Mouse (Mus musculus) thymus, postnatal 14 days (tissue): Measurements from ENCODE around the gene Smtnl2.
A peak's percentile ranks its signal among the peaks of the same experiment; 100 is the strongest.

ENCODE experiments used
- DNase-seq: peaks from one replicate; pipeline ENCODE4 v3.0.0; 2021

Smtnl2 gene

DNA sequence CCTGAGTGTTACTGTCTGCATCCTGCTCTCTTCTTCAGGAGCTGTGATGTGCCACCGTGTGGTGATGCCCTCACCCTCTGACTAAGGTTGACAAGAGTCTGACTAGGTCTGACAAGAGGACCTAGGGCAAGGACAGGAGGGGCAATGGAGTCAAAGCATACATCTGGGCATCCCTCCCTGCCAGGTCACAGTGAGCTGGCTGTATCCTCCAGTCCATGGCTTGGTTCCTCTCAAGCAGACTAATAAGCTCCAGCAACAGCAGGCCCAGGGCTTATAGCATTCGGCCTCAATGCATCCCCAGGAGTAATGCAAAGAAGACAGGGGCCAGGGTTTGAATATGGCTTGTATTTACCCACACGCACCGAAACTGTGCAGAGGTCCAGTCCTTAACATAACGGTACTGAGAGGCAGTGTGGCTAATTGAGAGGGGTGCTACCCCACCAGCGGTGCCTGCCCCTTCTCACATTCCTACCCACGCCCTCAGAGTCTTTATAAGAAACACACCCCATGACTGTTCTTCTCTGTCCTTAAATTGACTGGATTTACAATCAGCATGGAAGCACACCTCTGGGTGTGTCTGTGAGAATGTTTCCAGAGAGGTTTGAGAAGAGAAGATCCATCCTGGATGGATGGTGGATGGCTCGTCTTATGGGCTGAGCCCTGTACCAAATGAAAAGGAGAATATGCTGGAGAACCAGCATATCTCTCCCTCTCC, 13.5 kb downstream of the Smtnl2 start:
- DNase-seq, result no peak

DNA sequence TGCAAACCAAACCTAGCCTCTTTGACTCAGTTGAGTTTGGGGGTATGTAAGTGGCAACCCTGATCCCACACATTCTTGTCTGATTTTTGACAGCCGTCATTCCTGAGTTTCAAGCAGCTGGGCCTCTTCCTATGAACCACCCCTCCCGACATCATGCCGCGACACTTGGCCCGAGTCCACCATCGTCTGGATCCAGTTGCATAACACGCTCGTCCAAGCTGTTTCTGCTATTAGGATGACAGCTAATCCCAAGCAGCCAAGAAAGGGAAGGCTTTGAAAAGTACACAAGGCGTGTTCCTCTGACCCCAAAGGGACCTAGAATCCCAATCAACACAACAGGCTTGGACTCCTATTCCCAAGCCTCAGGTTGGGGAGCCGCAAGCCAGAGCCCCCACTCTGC, 14.4 kb downstream of the Smtnl2 start:
- no peak for DNase-seq

DNA sequence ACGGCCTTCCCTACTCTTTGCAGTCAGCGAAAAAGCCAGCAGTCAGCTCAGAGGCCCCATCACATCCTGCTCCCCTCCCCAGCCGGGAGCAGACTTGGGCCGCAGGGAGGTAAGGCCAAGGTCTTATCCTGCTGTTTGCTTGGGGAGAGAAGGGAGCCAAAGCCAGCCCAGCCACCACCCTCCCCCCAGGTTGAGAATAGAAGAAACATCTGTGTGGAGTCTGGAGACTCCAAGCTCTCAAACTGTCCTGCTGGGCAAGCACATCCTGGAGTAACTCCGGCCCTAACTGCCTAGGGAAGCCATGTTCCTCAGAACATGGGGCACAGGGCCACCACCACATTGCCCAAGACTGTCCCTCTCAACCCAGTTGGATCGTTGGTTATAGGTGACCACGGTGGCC, 14.9 kb downstream of the Smtnl2 start:
- DNase-seq, result no peak

DNA sequence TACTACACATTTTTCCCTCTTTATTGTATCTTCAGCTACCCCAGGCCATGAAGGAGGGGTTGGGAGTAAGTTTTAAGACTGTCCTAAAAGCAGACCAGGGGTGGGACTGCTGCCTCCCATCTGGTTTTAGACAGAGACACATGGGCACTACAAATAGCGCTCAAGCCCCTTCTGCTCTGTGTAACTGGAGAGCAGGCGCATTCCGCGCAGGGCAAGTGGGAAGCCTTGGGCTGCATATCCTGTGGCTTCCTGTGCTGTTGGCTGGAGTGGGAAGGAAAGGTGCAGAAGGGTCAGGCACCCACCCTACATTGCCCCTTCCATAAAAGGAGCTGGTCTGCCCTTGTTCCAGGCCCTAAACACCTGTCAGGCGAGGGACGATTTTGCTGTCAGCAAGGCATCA, 15.9 kb downstream of the Smtnl2 start:
- no peak for DNase-seq

GRCm38 (mm10) chr11:72394694-72395093, 16.8 kb downstream of the Smtnl2 start:
- DNase-seq, result no peak

GRCm38 (mm10) chr11:72393669-72394068, 17.8 kb downstream of the Smtnl2 start:
- no peak for DNase-seq

DNA sequence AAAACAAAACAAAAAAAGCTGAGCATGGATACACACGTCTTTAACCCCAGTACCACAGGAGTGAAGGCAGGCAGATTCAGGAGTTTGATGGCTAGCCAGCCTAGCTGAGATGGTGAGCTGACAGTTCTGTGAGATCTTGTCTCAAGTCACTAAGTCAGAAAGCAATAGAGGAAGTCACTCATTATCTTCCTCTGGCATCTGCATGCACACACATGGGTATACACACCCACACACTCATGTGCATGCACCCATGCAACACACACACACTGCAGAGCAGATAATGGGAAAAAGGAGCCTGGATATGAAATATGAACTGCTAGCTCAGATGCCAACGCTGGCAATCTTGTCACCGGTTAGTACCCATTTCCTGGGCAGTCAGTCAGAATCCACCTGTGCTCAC, 18.3 kb downstream of the Smtnl2 start:
- no peak for DNase-seq

- no peak for DNase-seq
Measured at GRCm38 (mm10) chr11:72391181-72391580, 20.3 kb downstream of the Smtnl2 start.

DNA sequence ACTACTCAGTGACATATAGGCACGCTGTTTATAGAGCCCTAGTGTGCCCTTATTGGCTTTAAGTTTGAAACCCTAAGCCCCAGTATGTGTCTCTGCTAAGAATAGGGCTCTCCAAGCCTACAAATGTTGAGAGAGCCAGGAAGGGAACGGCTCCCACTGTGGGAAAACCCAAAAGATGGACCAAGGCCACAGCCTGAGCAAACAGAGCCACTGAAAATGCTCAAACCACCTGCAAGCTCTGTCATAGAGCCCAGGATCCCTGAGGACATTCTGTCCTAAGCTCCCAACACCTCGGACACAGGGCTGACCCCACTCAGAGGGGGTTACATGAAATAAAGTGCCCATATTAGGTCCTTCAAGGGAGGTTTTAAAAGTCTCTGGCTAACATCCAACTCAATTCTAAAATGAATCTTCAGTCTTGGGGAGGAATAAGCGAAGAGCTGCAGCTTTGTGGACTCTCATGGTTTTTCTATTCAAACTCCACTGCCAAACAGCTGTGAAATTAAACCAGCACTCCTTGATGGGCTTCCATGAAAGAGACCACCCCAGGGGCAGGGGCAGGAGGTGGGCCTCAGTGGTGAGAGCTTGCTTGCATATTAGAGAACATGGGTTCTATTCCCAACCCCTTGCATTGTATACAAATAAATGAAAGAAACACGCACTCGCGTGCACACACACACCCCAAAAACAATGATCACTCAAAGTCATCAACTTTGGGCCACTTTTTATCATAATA, 21.9 kb downstream of the Smtnl2 start:
- DNase-seq, result no peak

DNA sequence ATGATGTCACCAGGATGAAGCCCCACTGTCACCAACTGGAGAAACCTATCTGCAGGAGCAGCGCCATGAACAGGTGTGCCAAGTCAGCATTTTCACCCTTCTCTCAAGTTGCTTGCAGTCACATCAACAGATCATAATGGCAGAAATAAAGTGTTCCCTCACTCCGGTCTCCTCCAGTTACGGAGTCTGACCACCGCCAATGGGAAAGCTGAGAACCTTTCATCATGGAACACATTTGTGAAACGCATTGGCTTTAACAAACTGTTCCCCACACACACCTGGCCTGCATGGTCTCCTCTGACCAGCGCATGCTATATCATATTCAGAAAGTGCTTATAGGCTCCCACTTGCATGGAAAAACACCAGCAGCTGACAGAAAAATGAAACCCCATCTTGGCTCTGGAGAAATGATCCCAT, 23.4 kb downstream of the Smtnl2 start:
- DNase-seq, result no peak

GRCm38 (mm10) chr11:72379351-72379750, 32.2 kb downstream of the Smtnl2 start:
- DNase-seq, result no peak

GRCm38 (mm10) chr11:72378222-72378621, 33.3 kb downstream of the Smtnl2 start:
- no peak for DNase-seq

GRCm38 (mm10) chr11:72376562-72376961, 35.0 kb downstream of the Smtnl2 start:
- DNase-seq, result no peak

DNA sequence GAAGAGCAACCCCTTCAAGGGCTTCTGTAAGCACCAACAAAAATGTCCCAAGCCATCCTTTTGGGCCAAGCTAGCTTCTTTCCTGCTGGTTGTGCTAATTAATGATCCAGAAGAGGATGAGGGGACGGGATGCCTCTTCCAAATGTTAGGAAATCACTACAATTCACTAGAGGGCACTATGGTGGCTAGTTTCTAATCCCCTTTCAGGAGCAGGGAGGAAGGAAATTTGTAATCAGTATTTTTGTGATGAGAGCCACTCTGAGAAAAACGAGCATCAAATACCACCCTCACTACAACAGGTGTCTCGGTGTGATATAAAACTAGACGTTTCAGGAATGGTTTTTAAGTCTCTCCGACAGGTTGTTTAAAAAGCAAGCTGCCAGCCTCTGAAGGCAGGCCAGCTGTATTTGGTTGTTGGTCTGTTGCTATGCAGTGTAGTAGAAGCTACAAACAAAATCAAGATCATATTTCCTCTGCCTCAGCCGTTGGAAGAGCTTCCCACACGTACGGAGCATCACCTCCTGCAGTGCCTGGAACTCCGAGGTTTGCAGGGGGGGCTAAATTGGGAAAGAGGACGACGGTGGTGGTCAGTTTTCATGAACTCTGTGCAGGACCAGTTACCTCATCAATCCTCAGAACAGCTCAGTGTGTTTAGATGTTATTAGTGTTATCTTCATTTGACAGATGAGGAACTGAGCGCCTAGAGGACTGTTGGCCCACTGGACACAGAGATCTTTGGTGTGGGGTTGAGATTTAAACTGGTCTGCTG, 41.4 kb downstream of the Smtnl2 start:
- no peak for DNase-seq

DNA sequence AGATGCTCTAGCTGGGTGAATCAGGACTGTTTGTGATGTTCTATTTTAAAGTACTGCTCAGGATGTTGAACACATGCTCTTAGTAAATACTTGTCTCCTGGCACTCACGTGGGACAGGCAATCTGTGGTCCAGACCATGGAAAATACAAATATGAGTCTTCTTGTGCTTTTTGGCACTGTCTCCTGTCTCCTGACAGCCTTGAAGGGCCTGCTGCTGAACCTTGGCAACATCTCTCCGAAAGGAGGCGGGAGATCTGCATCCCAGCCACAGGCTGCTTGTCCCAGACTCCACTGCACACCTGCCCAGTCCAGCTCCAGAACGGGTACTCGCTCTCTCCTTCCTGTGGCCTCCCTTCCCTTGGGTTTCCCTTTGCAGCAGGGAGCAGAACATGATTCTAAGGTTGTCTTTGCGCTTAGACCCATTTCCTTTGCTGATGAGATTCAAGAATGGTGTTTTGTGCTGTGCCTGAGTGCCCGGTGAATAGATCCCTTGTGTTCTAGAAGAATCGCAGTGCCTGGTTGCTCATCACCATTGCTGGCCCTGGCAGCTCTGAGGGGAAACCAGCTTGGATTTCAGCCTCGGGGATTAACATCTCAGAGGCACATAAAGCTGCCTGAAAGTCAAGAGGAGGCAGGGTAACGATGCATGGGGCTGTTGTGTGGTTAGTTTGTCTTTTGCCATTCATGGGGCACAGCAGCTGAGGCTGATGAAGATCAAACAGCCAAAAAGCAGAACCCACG, 43.4 kb downstream of the Smtnl2 start:
- no peak for DNase-seq

DNA sequence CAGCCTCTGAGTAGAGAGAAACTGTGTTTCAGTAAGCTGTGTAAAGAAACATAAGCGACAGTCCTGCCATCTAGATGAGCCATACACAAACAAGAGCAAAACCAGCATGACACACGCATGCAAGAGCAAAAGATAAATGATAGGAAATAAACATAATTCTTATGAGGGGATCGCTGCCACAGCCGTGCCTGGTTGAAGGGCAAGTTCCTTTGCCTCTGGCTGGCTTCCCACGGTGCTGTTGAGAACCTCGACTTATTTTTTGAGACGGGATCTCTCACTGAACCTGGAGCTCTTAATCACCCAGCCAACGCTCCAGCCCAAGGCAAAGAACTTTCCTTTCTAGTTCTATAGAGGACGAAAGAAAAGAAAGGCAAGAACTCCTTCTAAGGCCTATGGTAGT, 45.4 kb downstream of the Smtnl2 start:
- no peak for DNase-seq

DNA sequence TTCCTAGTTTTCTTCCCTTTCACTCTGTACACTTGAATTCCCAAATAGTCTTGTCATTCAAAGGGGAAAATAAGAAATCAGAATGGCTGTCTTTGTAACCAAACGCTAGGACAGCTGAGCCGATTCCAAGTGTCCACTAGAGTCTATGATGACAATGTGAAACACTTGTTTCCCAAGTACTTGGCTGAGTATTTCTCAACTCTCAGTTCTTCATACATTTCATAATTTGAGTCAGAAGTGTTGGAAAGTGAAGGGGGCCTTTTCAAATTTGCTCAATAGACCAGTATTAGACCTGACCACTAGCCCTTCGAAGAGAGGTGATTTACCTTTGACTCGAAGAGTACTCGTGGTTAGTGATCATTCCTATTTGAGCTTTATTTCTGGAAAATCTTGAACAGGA, 47.0 kb downstream of the Smtnl2 start:
- no peak for DNase-seq

GRCm38 (mm10) chr11:72363523-72364240, 47.8 kb downstream of the Smtnl2 start:
- DNase-seq, result no peak

GRCm38 (mm10) chr11:72362347-72362741, 49.2 kb downstream of the Smtnl2 start, which contains the start of gene Tekt1:
Tekt1 (minus strand) TSS chr11:72362442.
- no peak for DNase-seq

DNA sequence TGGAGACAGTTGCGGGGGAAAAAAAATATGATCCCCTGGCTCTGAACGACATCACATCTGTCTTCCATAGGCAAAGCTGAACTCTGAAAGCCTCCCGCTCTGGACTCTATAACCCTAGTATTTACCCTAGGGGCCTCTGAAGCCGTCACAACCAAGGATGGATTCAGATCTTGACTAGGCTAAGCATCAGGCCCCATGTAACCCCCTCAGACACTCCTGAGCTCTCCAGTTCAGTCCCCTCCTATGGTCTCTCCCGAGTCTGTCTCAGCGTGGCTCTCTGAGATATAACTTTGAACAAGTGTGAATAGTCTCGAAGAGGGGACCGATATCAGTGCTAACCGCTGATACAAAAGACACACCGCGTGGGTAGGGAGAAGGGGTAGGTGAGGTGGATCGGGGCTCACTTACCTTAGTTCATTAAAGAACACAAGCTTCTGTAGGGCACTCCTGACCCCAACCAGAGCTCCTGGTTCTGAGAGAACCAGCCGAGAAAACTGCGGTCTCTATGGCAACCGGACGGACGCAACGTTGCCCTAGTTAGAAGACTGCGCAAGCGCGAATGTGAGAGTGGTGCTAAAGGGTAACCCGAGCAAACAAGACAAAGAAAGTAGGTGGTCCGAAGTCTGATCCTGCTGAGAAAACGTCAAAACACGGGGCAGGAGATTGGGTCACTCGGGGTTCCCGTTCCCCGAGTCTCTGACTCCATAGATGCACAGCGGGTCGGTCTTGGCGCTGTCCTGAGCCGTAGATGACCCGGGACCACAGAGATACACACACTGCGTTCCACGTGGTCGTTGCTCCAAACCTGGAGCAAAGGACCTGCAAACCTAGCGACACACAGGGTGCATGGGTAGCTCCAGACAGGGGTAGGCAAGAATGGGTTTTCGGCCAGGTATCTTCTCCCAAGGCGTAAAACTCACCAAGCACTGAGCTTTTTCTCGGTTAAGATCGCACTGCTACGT, 49.8 kb downstream of the Smtnl2 start:
- DNase-seq, result peak; percentile 62
